Mouse (Mus musculus) myocyte (in vitro differentiated cells): ENCODE measurements around the gene Tiam1. TPM values are rescaled to one million over a fixed set of nuclear protein-coding genes. Genes with fewer than 3 reads are reported as not detected.

ENCODE experiments used
- H3K27me3 ChIP-seq: one replicate; pipeline ENCODE4 v1.6.1; 2011; ENCODE audit not compliant: control insufficient read depth, insufficient read depth, insufficient read length
- H3K36me3 ChIP-seq: one replicate; pipeline ENCODE4 v1.6.1; 2011; ENCODE audit not compliant: control insufficient read depth, insufficient read depth
- H3K4me2 ChIP-seq: one replicate; pipeline ENCODE4 v1.6.1; 2011; ENCODE audit warnings: low read depth, control low read depth
- H3K4me3 ChIP-seq: one replicate; pipeline ENCODE4 v1.5.1; 2011; ENCODE audit warnings: mild to moderate bottlenecking, control low read depth, moderate library complexity
- H3K79me2 ChIP-seq: one replicate; pipeline ENCODE4 v1.6.1; 2011; ENCODE audit not compliant: control insufficient read depth, insufficient read depth
- H3ac ChIP-seq: one replicate; pipeline ENCODE4 v1.6.1; 2011; ENCODE audit not compliant: control insufficient read depth, insufficient read length
- CEBPB ChIP-seq: IDR thresholded peaks from 2 replicates; pipeline ENCODE4 v1.6.1; 2011; ENCODE audit warnings: mild to moderate bottlenecking, moderate library complexity; ENCODE audit not compliant: poor library complexity, insufficient read depth, severe bottlenecking
- E2F4 ChIP-seq: IDR thresholded peaks from one replicate; pipeline ENCODE4 v1.6.1; 2011; ENCODE audit warnings: mild to moderate bottlenecking, control low read depth, moderate library complexity; ENCODE audit not compliant: insufficient read depth
- MAX ChIP-seq: IDR thresholded peaks from one replicate; pipeline ENCODE4 v1.6.1; 2011; ENCODE audit warnings: low read depth, mild to moderate bottlenecking, control low read depth
- MYOD1 ChIP-seq, 3 experiments: IDR thresholded peaks; one replicate each; pipeline ENCODE4 v1.6.1; 2011; ENCODE audit warnings: control low read depth in 2 of 3, low read depth in 2 of 3, mild to moderate bottlenecking in 2 of 3, moderate library complexity in 1 of 3; ENCODE audit not compliant: insufficient read length in 2 of 3, control insufficient read depth in 1 of 3
- MYOG ChIP-seq, 3 experiments: IDR thresholded peaks; one replicate each; pipeline ENCODE4 v1.6.1; 2011; ENCODE audit warnings: control low read depth in 2 of 3, low read depth in 2 of 3, mild to moderate bottlenecking in 2 of 3; ENCODE audit not compliant: insufficient read length in 2 of 3, control insufficient read depth in 1 of 3, insufficient read depth in 1 of 3
- POLR2A ChIP-seq: IDR thresholded peaks from one replicate; pipeline ENCODE4 v1.6.1; 2011; ENCODE audit warnings: low read depth, mild to moderate bottlenecking, control low read depth, moderate library complexity; ENCODE audit not compliant: insufficient read length
- POLR2AphosphoS2 ChIP-seq: IDR thresholded peaks from one replicate; pipeline ENCODE4 v1.6.1; 2011; ENCODE audit warnings: low read depth, control low read depth; ENCODE audit not compliant: insufficient read length
- REST ChIP-seq: IDR thresholded peaks from one replicate; pipeline ENCODE4 v1.6.1; 2011; ENCODE audit warnings: mild to moderate bottlenecking, control low read depth, moderate library complexity; ENCODE audit not compliant: insufficient read depth, insufficient read length
- SRF ChIP-seq: IDR thresholded peaks from one replicate; pipeline ENCODE4 v1.6.1; 2011; ENCODE audit warnings: low read depth; ENCODE audit not compliant: control insufficient read depth, insufficient read length
- TCF12 ChIP-seq: IDR thresholded peaks from one replicate; pipeline ENCODE4 v1.6.1; 2011; ENCODE audit warnings: mild to moderate bottlenecking, control low read depth; ENCODE audit not compliant: poor library complexity, insufficient read depth, severe bottlenecking
- TCF3 ChIP-seq: IDR thresholded peaks from one replicate; pipeline ENCODE4 v1.6.1; 2011; ENCODE audit warnings: low read depth, control low read depth; ENCODE audit not compliant: insufficient read length
- USF1 ChIP-seq: IDR thresholded peaks from one replicate; pipeline ENCODE4 v1.6.1; 2011; ENCODE audit warnings: low read depth, mild to moderate bottlenecking, control low read depth, moderate library complexity
- polyA plus RNA-seq: library from polyadenylated mRNA; unstranded; fragments of >200 nt; fragmentation: generic; extraction: Trizol; gene quantifications from one replicate; pipeline ENCODE4 v1.2.1, GENCODE M21; 2012; ENCODE audit warnings: missing spikeins

Tiam1 gene
- polyA plus RNA-seq, 1 experiment: 2.2 TPM

- no peak overlapping the region for H3K4me2 ChIP-seq
- H3K36me3 ChIP-seq: no peaks in the 10 kb centered on the region
- no peaks in the 10 kb centered on the region for H3K79me2 ChIP-seq
- no peaks in the 10 kb centered on the region for H3K27me3 ChIP-seq
- no peak overlapping the region for H3ac ChIP-seq
- TF ChIP-seq TCF12 (no peak), SRF (no peak), POLR2AphosphoS2 (no peak), USF1 (no peak), CEBPB (no peak), MYOG (IDR thresholded peaks at IDR 0.05; ENCODE audit: control insufficient read depth in 1 of 3, insufficient read depth in 1 of 3, insufficient read length in 2 of 3, low read depth in 2 of 3) (no peak), TCF3 (no peak)
- no peak overlapping the region for H3K4me3 ChIP-seq
Measured at GRCm38 (mm10) chr16:89799772-89800171, 343.8 kb downstream of the Tiam1 start.

GRCm38 (mm10) chr16:89796566-89796965 is 347.0 kb downstream of the Tiam1 start:
- Histone ChIP-seq H3K4me3 (no peak overlapping the region), H3K4me2 (no peak overlapping the region), H3K27me3 (no peaks in the 10 kb centered on the region), H3K79me2 (no peaks in the 10 kb centered on the region), H3ac (no peak overlapping the region), H3K36me3 (no peaks in the 10 kb centered on the region)
- no peak for TF ChIP-seq CEBPB
- no peak for TF ChIP-seq POLR2A
- TF ChIP-seq SRF: no peak
- no peak for TF ChIP-seq TCF3
- no peak for TF ChIP-seq MYOG (IDR thresholded peaks at IDR 0.05; ENCODE audit: control insufficient read depth in 1 of 3, insufficient read depth in 1 of 3, insufficient read length in 2 of 3, low read depth in 2 of 3)
- no peak for TF ChIP-seq TCF12
- no peak for TF ChIP-seq MYOD1 (IDR thresholded peaks at IDR 0.05; ENCODE audit: control insufficient read depth in 1 of 3, insufficient read length in 2 of 3, low read depth in 2 of 3)
- TF ChIP-seq REST: no peak
- TF ChIP-seq POLR2AphosphoS2: no peak
- TF ChIP-seq USF1: no peak
- TF ChIP-seq E2F4: no peak
- no peak for TF ChIP-seq MAX

GRCm38 (mm10) chr16:89789792-89790434 is 353.7 kb downstream of the Tiam1 start:
- H3K36me3 ChIP-seq: no peaks in the 10 kb centered on the region
- H3K27me3 ChIP-seq: no peaks in the 10 kb centered on the region
- no peak overlapping the region for H3ac ChIP-seq
- H3K4me2 ChIP-seq: no peak overlapping the region
- no peak overlapping the region for H3K4me3 ChIP-seq
- H3K79me2 ChIP-seq: no peaks in the 10 kb centered on the region
- TF ChIP-seq MYOD1 (IDR thresholded peaks at IDR 0.05; ENCODE audit: control insufficient read depth in 1 of 3, insufficient read length in 2 of 3, low read depth in 2 of 3): no peak
- no peak for TF ChIP-seq TCF3
- no peak for TF ChIP-seq REST
- no peak for TF ChIP-seq TCF12
- TF ChIP-seq CEBPB: no peak
- no peak for TF ChIP-seq SRF
- TF ChIP-seq E2F4: no peak
- no peak for TF ChIP-seq MAX
- TF ChIP-seq MYOG (IDR thresholded peaks at IDR 0.05; ENCODE audit: control insufficient read depth in 1 of 3, insufficient read depth in 1 of 3, insufficient read length in 2 of 3, low read depth in 2 of 3): no peak
- no peak for TF ChIP-seq POLR2AphosphoS2
- no peak for TF ChIP-seq POLR2A
- TF ChIP-seq USF1: no peak

DNA sequence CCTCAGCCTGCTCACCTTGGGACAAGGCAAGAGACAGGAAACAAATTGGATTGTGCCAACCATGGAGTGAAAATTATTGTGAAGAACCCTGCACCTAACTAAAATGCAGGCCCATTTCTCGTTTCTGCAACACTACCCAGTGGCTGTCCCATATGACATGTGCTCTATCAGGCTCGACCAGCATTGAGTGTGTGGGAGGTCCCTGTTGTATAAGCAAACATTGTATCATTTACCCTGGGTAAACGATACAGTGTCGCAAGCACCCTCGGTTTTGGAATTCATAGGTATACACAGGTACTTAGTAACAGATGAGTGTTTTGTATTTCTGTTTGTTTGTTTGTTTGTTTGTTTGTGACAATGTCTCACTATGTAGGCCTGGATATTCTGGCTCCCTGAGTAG is 357.8 kb downstream of the Tiam1 start:
- no peak overlapping the region for H3ac ChIP-seq
- no peak for TF ChIP-seq E2F4
- TF ChIP-seq CEBPB: no peak
- TF ChIP-seq TCF12: no peak
- no peak for TF ChIP-seq POLR2A
- no peak for TF ChIP-seq MYOD1 (IDR thresholded peaks at IDR 0.05; ENCODE audit: control insufficient read depth in 1 of 3, insufficient read length in 2 of 3, low read depth in 2 of 3)
- TF ChIP-seq TCF3: no peak
- TF ChIP-seq USF1: no peak
- TF ChIP-seq MYOG (IDR thresholded peaks at IDR 0.05; ENCODE audit: control insufficient read depth in 1 of 3, insufficient read depth in 1 of 3, insufficient read length in 2 of 3, low read depth in 2 of 3): no peak
- no peak for TF ChIP-seq MAX
- no peak for TF ChIP-seq POLR2AphosphoS2
- TF ChIP-seq REST: no peak
- no peak for TF ChIP-seq SRF
- no peak overlapping the region for H3K4me3 ChIP-seq
- H3K4me2 ChIP-seq: no peak overlapping the region
- no peaks in the 10 kb centered on the region for H3K79me2 ChIP-seq
- H3K36me3 ChIP-seq: no peaks in the 10 kb centered on the region
- H3K27me3 ChIP-seq: no peaks in the 10 kb centered on the region

GRCm38 (mm10) chr16:89779705-89780104 is 363.9 kb downstream of the Tiam1 start:
- no peak overlapping the region for H3K4me3 ChIP-seq
- TF ChIP-seq POLR2AphosphoS2: no peak
- no peak for TF ChIP-seq POLR2A
- no peak for TF ChIP-seq MAX
- no peak for TF ChIP-seq MYOD1 (IDR thresholded peaks at IDR 0.05; ENCODE audit: control insufficient read depth in 1 of 3, insufficient read length in 2 of 3, low read depth in 2 of 3)
- TF ChIP-seq CEBPB: no peak
- no peak for TF ChIP-seq TCF3
- H3ac ChIP-seq: no peak overlapping the region
- H3K79me2 ChIP-seq: no peaks in the 10 kb centered on the region
- H3K4me2 ChIP-seq: no peak overlapping the region
- no peaks in the 10 kb centered on the region for H3K27me3 ChIP-seq
- no peaks in the 10 kb centered on the region for H3K36me3 ChIP-seq
